Mouse (Mus musculus): ENCODE measurements around the gene Nxnl2.

DNA sequence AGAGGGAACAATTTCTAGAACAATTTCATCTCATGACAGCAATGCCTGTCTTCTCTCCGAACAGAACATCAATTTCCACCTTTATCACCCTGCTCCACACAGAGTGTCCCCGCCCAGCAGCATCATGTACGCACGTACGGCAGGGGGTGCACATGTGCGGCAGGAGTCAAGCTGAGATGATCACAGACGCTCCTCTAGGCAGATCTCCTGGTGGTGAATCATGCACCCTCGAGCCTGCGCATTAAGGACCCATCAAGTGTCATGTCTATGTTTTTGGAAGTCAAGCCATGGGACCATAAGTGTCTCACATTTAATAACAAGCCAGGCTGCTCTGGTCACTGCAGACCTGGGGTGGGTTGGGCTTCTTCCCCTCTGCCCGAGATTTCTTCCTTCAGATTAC lies 8.1 kb downstream of the Nxnl2 start:
- TF ChIP-seq CTCF (IDR thresholded peaks at IDR 0.05; ENCODE audit: borderline replicate concordance, insufficient read depth, low read depth, low read length) (no peak), POLR2A (IDR thresholded peaks at IDR 0.05; ENCODE audit: borderline replicate concordance, insufficient read depth, low read length) (no peak)
